Mouse (Mus musculus) neural tube, embryonic 12.5 days (tissue): ENCODE data around the gene Cpsf2. TPM values are rescaled to one million over a fixed set of nuclear protein-coding genes. Genes with fewer than 3 reads are reported as not detected.
A peak's percentile ranks its signal among the peaks of the same experiment; 100 is the strongest.
"Not testable (repeated sequence)": the region's sequence is repeated elsewhere in the genome, so short reads cannot be mapped to it uniquely, and the experiment has no call there.

Experiments used
- ATAC-seq: fragments of 200-750 bp; cut with Nextera tagmentation; 2 replicates; pipeline ENCODE4 v1.8.0; 2017; ENCODE audit warnings: low read depth, mild to moderate bottlenecking, moderate TSS enrichment, moderate library complexity; ENCODE audit not compliant: low FRiP score
- H3K27ac ChIP-seq: fragments of 300-500 bp; sonication (generic); 2 replicates; pipeline ENCODE4 v1.5.1; 2016
- H3K27me3 ChIP-seq: fragments of 300-500 bp; sonication (generic); replicated peaks from 2 replicates; pipeline ENCODE4 v1.6.1; 2016; ENCODE audit warnings: mild to moderate bottlenecking
- H3K36me3 ChIP-seq: fragments of 300-500 bp; sonication (generic); 2 replicates; pipeline ENCODE4 v1.6.1; 2016; ENCODE audit warnings: mild to moderate bottlenecking
- H3K4me1 ChIP-seq: fragments of 300-500 bp; sonication (generic); 2 replicates; pipeline ENCODE4 v1.6.1; 2016
- H3K4me2 ChIP-seq: fragments of 300-500 bp; sonication (generic); replicated peaks from 2 replicates; pipeline ENCODE4 v1.6.1; 2016; ENCODE audit warnings: mild to moderate bottlenecking
- H3K4me3 ChIP-seq: fragments of 300-500 bp; sonication (generic); 2 replicates; pipeline ENCODE4 v1.5.1; 2016
- H3K9ac ChIP-seq: fragments of 300-500 bp; sonication (generic); 2 replicates; pipeline ENCODE4 v1.6.1; 2016; ENCODE audit warnings: mild to moderate bottlenecking
- H3K9me3 ChIP-seq: fragments of 300-500 bp; sonication (generic); 2 replicates; pipeline ENCODE4 v1.6.1; 2016; ENCODE audit warnings: mild to moderate bottlenecking
- WGBS: fragments of 180-500 bp; shearing (Covaris S2); methylation state at CpG from one replicate; pipeline ENCODE4 v1.1.7; 2016; 5-methylcytosine and 5-hydroxymethylcytosine counted together
- polyA plus RNA-seq: library from polyadenylated mRNA; unstranded; fragments of >200 nt; fragmentation: Nextera tagmentation; extraction: Ambion mirVana; gene quantifications from 2 replicates; pipeline ENCODE4 v1.2.1, GENCODE M21; 2016

Gene Cpsf2
- 34.3 and 36.8 TPM in 2 replicates for polyA plus RNA-seq

DNA sequence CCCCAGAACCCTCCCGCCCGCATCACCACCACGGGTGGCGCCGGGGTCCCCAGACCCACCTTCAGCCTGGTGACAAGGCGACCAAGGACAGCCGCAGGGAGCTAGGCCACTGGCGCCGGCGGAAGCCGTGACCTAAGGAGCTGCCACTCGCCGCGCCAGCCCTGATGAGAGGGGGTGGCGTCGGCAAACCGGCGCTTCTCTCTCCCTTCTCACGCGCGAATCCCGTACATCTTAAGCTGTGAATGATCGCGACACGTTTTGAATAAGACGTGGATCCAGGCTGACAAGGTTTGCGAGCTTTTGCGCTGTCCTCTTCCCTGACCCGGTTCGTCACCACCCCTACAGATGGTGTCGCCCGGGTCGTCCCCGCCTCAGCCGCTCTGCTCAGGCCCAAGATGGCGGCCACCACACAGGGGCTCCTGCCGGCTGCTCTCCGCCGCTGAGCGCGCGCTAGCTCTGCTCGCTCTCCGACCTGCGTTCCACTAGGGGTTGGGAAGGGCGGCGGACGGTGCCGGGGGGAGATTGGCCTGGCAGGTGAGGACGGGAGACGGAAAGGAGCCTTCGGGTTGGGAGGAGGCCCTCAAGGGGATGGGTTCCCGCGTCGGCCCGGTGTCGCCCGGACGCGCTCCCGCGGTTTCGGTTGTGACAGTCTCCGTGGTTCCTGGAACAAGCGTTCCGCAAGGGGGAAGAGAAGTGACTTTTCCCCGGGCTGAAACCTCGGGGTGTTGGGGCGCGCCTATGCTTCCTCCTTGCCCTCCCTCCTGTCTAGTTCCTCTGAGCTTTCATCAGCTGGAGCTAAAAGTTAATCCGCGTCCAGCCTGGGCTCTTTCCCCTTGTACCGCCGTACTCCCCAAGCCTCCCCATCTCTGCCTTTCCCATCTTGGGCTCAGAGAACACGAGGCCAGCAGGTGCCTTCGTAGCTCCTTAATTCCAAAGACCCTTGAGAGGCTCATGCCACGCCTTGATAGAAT, at the start of gene Cpsf2:
TSS of gene Cpsf2 (plus strand) at position 388 of the 971 bp plus-strand sequence.
- Histone ChIP-seq H3K36me3 (0 out of 2 replicates have a peak, but pooled peaks cover 2% of the 10 kb centered on the region), H3K4me3 (peak within 1 kb of the TSS; percentile 90), H3K4me1 (peaks cover 20% of the 10 kb centered on the region), H3K9ac (peak within 1 kb of the TSS; percentile 89), H3K4me2 (peak within 1 kb of the TSS; percentile 75), H3K27ac (peak within 1 kb of the TSS; percentile 74; the same call in 1 of the 2 replicates), H3K9me3 (no peaks in the 10 kb centered on the region), H3K27me3 (no peaks in the 10 kb centered on the region)
- peak; percentile 97 for ATAC-seq
- WGBS: under 1% methylated on average over 77 of the region's 77 CpGs

DNA sequence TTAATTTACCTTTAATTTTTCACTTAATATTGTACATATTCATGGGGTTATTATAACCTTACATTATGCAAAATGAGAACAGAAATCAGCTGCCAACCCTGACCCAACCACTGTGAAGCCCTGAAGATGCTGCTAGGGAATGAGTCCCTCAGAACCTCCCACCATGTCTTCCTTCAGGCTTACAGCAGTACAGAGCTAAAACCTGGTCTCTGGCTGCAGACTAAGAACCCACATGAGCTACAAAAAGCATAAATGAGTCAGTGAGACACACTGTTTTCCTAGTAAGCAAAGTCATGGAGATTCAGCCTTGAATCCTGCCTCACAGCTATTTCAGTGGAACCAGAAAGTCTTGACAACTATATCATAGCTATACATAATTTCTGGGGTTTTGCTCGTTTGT, 47.4 kb upstream of the Cpsf2 start:
- Histone ChIP-seq H3K27ac (no peak overlapping the region), H3K4me1 (no peaks in the 10 kb centered on the region), H3K27me3 (no peaks in the 10 kb centered on the region), H3K36me3 (peaks cover 69% of the 10 kb centered on the region), H3K4me2 (no peak overlapping the region), H3K4me3 (no peak overlapping the region), H3K9ac (no peak overlapping the region), H3K9me3 (no peaks in the 10 kb centered on the region)
- whole genome bisulfite sequencing: 83% methylated on average over 1 of the region's 1 CpGs
- ATAC-seq: no peak

DNA sequence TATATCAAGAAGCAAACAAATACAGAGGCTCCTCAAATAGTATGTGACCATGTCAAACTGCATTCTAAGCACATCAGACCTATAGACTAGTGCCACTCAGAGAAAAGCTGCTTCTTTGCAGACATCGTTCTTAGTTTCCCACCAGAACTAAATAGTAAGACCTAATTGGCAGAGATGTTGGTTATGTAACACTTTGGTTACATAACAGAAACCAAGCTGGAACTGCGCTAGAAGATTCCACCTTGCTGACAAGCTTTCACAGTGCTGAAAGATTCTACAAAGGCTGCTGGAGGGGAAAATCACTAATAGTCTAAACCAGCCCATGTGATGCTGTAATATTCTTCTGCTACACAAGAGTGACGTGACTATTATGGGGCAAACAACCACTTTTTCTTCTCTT, 40.6 kb upstream of the Cpsf2 start:
- Histone ChIP-seq H3K9ac (no peak overlapping the region), H3K4me1 (no peaks in the 10 kb centered on the region), H3K36me3 (peaks cover 65% of the 10 kb centered on the region), H3K4me3 (no peak overlapping the region), H3K4me2 (no peak overlapping the region), H3K9me3 (no peaks in the 10 kb centered on the region), H3K27me3 (no peaks in the 10 kb centered on the region), H3K27ac (no peak overlapping the region)
- ATAC-seq: no peak
- WGBS: 97% methylated on average over 3 of the region's 3 CpGs

DNA sequence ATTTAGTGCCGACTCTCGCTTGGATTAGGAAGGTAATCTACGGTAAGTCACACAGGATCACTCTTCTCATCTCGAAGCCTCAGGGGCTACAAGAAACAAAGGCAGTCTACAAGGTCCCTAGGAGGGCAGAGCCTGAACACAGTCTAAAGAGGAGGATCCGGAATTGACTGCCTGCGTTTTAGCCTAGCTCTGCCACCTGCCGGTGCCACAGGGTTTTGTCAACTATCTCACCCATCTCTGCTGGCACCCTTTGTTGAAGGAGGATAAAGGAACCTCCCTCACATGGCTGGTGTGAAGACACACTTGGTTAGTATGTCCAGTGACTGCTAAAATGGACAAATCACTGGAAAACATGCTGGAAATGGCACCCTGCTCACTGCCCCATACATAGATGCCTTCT, 38.2 kb upstream of the Cpsf2 start:
- Histone ChIP-seq H3K27me3 (no peaks in the 10 kb centered on the region), H3K4me1 (no peaks in the 10 kb centered on the region), H3K27ac (no peak overlapping the region), H3K4me3 (no peak overlapping the region), H3K4me2 (no peak overlapping the region), H3K9me3 (no peaks in the 10 kb centered on the region), H3K9ac (no peak overlapping the region), H3K36me3 (peaks cover 61% of the 10 kb centered on the region)
- 88% methylated on average over 7 of the region's 7 CpGs for WGBS
- no peak for ATAC-seq

DNA sequence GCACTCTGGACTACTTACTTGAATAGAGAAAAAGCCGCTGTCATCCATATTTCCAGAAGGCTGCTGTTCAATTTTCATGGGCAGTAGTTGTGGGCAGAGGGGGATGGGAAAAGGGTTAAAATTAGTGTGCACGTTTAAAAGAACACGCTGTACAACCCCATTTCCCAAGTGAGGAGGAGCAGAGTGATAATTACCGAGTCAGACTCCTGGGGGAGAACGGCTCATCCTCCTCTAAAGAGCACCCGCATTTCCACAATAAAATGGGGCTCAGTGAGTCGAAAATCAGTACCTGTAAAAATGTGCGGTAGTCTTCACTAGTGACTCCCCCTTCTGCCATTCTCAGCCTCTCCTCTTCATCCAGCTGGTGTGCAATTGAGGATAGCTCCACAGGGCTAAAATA, 27.8 kb upstream of the Cpsf2 start:
- Histone ChIP-seq H3K27ac (no peak overlapping the region), H3K4me3 (no peak overlapping the region), H3K4me2 (no peak overlapping the region), H3K4me1 (no peaks in the 10 kb centered on the region), H3K36me3 (peaks cover 33% of the 10 kb centered on the region), H3K9ac (no peak overlapping the region), H3K27me3 (no peaks in the 10 kb centered on the region), H3K9me3 (no peaks in the 10 kb centered on the region)
- no peak for ATAC-seq
- WGBS: 87% methylated on average over 8 of the region's 8 CpGs

DNA sequence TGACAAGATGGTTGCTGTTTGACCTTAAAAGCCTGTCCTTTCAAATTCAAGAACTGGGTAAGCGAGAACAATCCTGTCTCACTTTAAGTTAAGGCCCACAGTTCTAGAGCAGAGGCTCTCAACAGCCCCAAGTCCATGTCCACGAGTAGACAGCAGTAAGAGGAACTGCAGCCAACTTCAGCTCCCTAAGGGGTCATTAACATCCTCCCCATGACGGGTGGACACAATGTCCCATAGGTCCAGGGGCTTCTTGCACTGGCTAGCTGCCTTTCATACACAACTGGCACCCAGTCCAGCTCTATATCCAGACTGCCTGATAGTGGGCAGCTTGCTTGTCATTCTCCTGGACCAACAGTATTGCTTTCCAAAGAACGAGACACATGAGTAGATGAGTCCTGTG, 27.0 kb upstream of the Cpsf2 start:
- Histone ChIP-seq H3K27ac (no peak overlapping the region), H3K36me3 (peaks cover 33% of the 10 kb centered on the region), H3K9me3 (no peaks in the 10 kb centered on the region), H3K4me1 (no peaks in the 10 kb centered on the region), H3K9ac (no peak overlapping the region), H3K27me3 (no peaks in the 10 kb centered on the region), H3K4me3 (no peak overlapping the region), H3K4me2 (no peak overlapping the region)
- 78% methylated on average over 4 of the region's 4 CpGs for WGBS
- no peak for ATAC-seq

DNA sequence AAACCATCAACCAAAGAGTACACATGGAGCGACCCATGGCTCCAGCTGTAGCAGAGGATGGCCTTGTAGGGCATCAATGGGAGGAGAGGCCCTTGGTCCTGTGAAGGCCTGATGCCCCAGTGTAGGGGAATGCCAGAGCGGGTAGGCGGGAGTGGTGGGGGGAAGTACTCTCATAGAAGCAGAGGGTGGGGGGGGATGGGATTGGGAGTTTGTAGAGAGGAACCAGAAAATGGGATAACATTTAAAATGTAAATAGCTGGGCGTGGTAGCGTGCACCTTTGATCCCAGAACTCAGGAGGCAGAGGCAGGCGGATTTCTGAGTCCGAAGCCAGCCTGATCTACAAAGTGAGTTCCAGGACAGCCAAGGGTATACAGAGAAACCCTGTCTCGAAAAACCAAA, 20.0 kb upstream of the Cpsf2 start:
- not testable (repeated sequence) for H3K4me2 ChIP-seq, H3K9ac ChIP-seq, H3K4me3 ChIP-seq, H3K4me1 ChIP-seq, H3K27me3 ChIP-seq, ATAC-seq, H3K36me3 ChIP-seq, H3K9me3 ChIP-seq, H3K27ac ChIP-seq
- 96% methylated on average over 8 of the region's 8 CpGs for WGBS

DNA sequence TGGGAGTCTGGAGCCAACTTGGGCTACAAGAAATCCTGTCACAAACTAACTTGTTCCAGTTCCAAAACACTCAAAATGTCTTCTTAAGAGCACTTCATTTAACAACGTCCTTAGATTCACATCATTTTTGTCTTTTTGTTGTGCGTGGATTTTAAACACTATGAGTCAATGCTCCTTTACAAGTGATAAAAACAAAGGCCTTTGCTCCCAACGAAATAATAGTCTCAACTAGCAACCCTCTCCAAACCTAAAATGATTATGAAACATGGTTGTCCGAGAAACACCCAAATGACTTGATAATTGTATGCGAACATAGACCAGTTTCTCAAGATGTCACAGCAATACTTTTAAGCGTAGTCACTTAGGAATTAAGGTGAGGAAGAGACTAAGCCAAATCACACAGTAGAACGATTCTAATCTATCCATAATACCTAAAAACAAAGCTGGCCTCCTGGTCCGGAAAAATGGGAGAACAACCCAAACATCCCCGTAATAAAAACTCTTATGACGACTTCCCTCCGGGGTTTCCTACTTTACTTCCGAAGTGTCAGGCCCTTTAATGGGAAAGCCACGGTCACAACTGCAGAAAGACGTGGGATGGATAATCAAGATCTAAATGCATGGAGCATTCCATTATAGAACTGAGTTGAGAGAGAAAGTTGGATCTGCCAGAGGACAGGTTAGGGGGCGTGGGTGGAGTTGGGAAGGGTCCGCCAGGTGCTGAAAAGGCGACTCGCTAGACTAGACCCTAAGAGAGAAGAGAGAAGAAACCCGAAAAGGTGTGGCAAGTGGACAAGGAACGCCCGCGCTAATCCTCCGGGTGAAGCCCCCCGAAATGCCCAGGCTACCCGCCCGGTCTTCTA, 18.5 kb upstream of the Cpsf2 start:
- peaks cover 4% of the 10 kb centered on the region for H3K4me1 ChIP-seq
- no peaks in the 10 kb centered on the region for H3K27me3 ChIP-seq
- no peak overlapping the region for H3K27ac ChIP-seq
- ATAC-seq: peak; percentile 69
- H3K4me2 ChIP-seq: peak overlapping the region; percentile 75
- H3K4me3 ChIP-seq: peak overlapping the region; percentile 70
- H3K9me3 ChIP-seq: no peaks in the 10 kb centered on the region
- peak overlapping the region; percentile 79 for H3K9ac ChIP-seq
- 13% methylated on average over 26 of the region's 26 CpGs for WGBS
- H3K36me3 ChIP-seq: no peaks in the 10 kb centered on the region; the same call in 1 of the 2 replicates

DNA sequence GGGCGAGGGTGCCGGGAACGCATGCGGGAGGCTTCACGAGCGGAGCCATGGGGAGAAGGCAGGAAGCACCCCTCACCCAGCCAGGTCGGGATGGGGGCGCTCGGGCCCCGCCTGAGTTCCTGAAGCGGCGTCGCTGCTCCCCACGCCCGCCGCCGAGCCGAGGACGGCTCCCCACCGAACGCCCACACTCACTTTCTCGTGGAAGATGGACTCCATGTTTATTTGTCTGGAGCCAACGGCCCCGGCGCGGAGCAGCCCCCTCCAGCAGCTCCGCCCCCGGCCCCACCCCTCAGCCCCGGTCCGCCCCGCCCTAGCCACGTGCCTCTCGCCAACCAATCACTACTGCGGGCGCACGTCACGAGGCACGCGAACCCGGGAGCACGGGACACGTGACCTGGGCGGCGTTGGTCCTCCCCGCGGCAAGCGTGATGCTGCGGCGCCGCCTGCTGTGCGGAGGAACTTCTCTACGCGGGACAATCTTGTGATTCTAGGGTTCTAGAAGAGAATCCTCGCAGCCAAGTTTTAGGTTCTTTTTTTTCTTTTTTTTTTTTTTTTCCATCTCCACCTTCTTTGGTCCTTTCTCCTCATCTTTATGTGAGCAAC, 17.7 kb upstream of the Cpsf2 start, which contains the start of gene Atxn3:
TSS of gene Atxn3 (minus strand) at position 305 of the 603 bp plus-strand sequence.
- no peak within 1 kb of the TSS for H3K27ac ChIP-seq
- no peaks in the 10 kb centered on the region; the same call in 1 of the 2 replicates for H3K36me3 ChIP-seq
- peaks cover 4% of the 10 kb centered on the region for H3K4me1 ChIP-seq
- H3K9me3 ChIP-seq: no peaks in the 10 kb centered on the region
- H3K9ac ChIP-seq: peak within 1 kb of the TSS; percentile 79
- peak within 1 kb of the TSS; percentile 75 for H3K4me2 ChIP-seq
- ATAC-seq: peak; percentile 99
- WGBS: under 1% methylated on average over 54 of the region's 54 CpGs
- peak within 1 kb of the TSS; percentile 70 for H3K4me3 ChIP-seq
- no peaks in the 10 kb centered on the region for H3K27me3 ChIP-seq

DNA sequence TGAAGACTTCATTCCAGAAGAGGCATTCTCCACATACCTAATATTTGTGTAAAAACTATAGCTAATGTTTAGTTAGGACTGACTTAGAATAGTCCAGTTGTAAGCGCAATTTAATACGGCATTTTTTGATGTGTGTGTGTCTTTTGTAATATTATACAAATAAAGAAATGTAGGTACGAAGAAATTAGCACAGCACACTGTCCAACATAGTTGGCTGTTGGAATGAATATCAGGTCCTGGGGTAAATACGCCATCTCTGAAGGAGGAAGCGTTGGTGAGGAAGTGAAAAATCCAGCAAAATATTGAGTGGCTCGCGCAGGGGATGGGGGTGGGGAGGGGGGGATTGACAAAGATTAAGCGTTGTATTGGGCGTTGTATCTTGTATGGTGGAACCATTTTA, 17.2 kb upstream of the Cpsf2 start:
- Histone ChIP-seq H3K36me3 (no peaks in the 10 kb centered on the region; the same call in 1 of the 2 replicates), H3K4me3 (no peak overlapping the region), H3K9me3 (no peaks in the 10 kb centered on the region), H3K27ac (no peak overlapping the region), H3K9ac (no peak overlapping the region), H3K4me2 (peak overlapping the region; percentile 30), H3K4me1 (peaks cover 4% of the 10 kb centered on the region), H3K27me3 (no peaks in the 10 kb centered on the region)
- 66% methylated on average over 9 of the region's 9 CpGs for WGBS
- ATAC-seq: no peak

DNA sequence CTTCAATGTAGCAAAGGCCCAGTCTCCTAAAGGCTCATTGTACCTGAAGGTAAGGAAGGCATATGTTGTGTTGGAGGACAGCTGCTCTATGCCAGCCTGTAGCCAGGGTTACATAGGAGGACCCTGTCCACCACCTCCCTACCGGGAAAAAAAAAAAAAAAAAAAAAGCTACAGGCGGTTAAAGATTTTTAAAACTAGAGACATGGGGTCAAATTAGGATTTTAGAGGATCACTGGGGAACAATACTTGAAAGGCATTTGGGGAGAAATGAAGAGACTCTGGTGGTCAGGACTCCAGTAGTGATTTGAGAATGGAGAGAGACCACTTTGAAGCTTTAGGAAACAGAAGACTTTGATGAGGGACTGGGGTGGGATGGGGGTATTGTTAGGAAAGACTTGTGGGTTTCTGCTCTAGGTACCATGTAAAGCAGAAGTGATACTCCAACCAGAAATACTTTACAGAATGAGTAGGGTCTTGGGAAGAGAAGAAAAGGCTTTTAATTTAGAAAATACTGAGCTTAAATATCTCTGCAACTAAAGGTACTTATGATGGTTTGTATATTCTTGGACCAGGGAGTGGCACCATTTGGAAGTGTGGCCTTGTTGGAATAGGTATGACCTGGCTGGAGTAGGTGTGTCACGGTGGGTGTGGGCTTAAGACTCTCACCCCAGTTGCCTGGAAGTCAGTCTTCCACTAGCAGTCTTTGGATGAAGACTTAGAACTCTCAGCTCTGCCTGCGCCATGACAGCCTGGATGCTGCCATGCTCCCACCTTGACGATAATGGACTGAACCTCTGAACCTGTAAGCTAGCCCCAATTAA, 16.6 kb upstream of the Cpsf2 start:
- H3K4me2 ChIP-seq: 0 out of 2 replicates have a peak overlapping the region, but pooled peaks have one; percentile 30

More for the DNA sequence above, 16.6 kb upstream of the Cpsf2 start:
- H3K36me3 ChIP-seq, H3K4me1 ChIP-seq, H3K9ac ChIP-seq, H3K9me3 ChIP-seq, H3K27me3 ChIP-seq, H3K4me3 ChIP-seq, ATAC-seq, H3K27ac ChIP-seq: not testable (repeated sequence)
- WGBS: 97% methylated on average over 5 of the region's 5 CpGs
